Mouse (Mus musculus) liver, postnatal 0 days (tissue): ENCODE data around the gene Lyl1. TPM values are rescaled to one million over a fixed set of nuclear protein-coding genes. Genes with fewer than 3 reads are reported as not detected.
A peak's percentile ranks its signal among the peaks of the same experiment; 100 is the strongest.

Experiments used
- ATAC-seq: fragments of 200-750 bp; cut with Nextera tagmentation; 2 replicates; pipeline ENCODE4 v1.8.0; 2017; ENCODE audit warnings: mild to moderate bottlenecking, moderate library complexity
- DNase-seq: peaks from one replicate; pipeline ENCODE4 v3.0.0-alpha.2; 2016
- H3K27ac ChIP-seq: fragments of 300-500 bp; sonication (generic); 2 replicates; pipeline ENCODE4 v1.5.1; 2014; ENCODE audit warnings: antibody characterized with exemption, moderate library complexity, mild to moderate bottlenecking, low read depth
- H3K27me3 ChIP-seq: fragments of 300-500 bp; sonication (generic); 2 replicates; pipeline ENCODE4 v1.6.1; 2014; ENCODE audit warnings: low read length, control low read depth, mixed read lengths; ENCODE audit not compliant: insufficient read depth
- H3K36me3 ChIP-seq: fragments of 300-500 bp; sonication (generic); replicated peaks from 2 replicates; pipeline ENCODE4 v1.6.1; 2014; ENCODE audit warnings: mild to moderate bottlenecking, control low read depth, low read length, moderate library complexity, mixed read lengths; ENCODE audit not compliant: insufficient read depth
- H3K4me1 ChIP-seq: fragments of 300-500 bp; sonication (generic); 2 replicates; pipeline ENCODE4 v1.6.1; 2014; ENCODE audit warnings: antibody characterized with exemption, mild to moderate bottlenecking, control low read depth; ENCODE audit not compliant: insufficient read depth
- H3K4me2 ChIP-seq: fragments of 300-500 bp; sonication (generic); 2 replicates; pipeline ENCODE4 v1.6.1; 2014; ENCODE audit warnings: low read depth, mild to moderate bottlenecking, low read length, moderate library complexity, mixed read lengths
- H3K4me3 ChIP-seq: fragments of 300-500 bp; sonication (generic); 2 replicates; pipeline ENCODE4 v1.5.1; 2014; ENCODE audit warnings: low read depth, low read length
- H3K9ac ChIP-seq: fragments of 300-500 bp; sonication (generic); replicated peaks from 2 replicates; pipeline ENCODE4 v1.6.1; 2014; ENCODE audit warnings: mild to moderate bottlenecking, moderate library complexity
- H3K9me3 ChIP-seq: fragments of 300-500 bp; sonication (generic); 2 replicates; pipeline ENCODE4 v1.6.1; 2016; ENCODE audit warnings: mild to moderate bottlenecking, control low read depth, low read length, mixed read lengths
- CTCF ChIP-seq: sonication (generic); IDR thresholded peaks from 2 replicates; pipeline ENCODE4 v1.5.1; 2016; ENCODE audit warnings: antibody characterized with exemption, low read depth
- EP300 ChIP-seq: IDR thresholded peaks from 2 replicates; pipeline ENCODE4 v1.6.1; 2016; ENCODE audit warnings: antibody characterized with exemption, low read depth, mild to moderate bottlenecking
- WGBS: fragments of 180-500 bp; shearing (Covaris S2); extraction: QIAGEN DNeasy Blood & Tissue Kit; methylation state at CpG from one replicate; pipeline ENCODE4 v1.1.7; 2014; ENCODE audit not compliant: insufficient replicate concordance; 5-methylcytosine and 5-hydroxymethylcytosine counted together
- polyA plus RNA-seq: library from polyadenylated mRNA; unstranded; fragments of >200 nt; fragmentation: Nextera tagmentation; extraction: Ambion mirVana; gene quantifications from 2 replicates; pipeline ENCODE4 v1.2.1, GENCODE M21; 2015

Gene Lyl1
- polyA plus RNA-seq, 1 experiment from 2014 or later = 25.7 TPM

- H3K27me3 ChIP-seq = no peaks in the 10 kb centered on the region
- no peak overlapping the region for H3K9ac ChIP-seq
- no peaks in the 10 kb centered on the region for H3K36me3 ChIP-seq
- WGBS = 88% methylated on average over 4 of the region's 4 CpGs
- no peak overlapping the region for H3K4me3 ChIP-seq
- H3K9me3 ChIP-seq = no peaks in the 10 kb centered on the region
- H3K27ac ChIP-seq = no peak overlapping the region
- TF ChIP-seq CTCF = no peak
- no peak for TF ChIP-seq EP300
- H3K4me2 ChIP-seq = no peak overlapping the region
- peaks cover 18% of the 10 kb centered on the region for H3K4me1 ChIP-seq
- ATAC-seq (no peak), DNase-seq (no peak)
Measured at GRCm38 (mm10) chr8:84736521-84736920, 35.3 kb downstream of the Lyl1 start.

DNA sequence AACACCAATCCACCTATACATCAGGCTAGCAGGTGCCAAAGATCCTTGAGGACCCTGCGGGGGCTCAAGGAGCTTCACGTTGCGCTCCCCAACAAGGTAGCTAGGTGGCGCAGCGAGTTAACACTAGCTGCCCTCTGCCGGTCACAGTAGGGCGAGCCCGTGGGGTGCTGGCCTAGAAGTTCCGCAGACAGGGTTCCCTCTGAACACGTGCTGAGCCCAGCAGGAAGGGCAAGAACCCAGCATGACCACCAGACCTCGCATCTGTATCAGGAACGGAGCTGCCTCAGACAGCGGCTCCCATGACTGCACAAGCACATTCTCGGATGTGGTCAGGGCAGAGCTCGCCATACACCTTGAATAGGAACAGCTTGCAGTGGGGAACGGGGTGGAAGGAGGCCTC, 36.4 kb downstream of the Lyl1 start:
- peak overlapping the region; percentile 58 for H3K4me2 ChIP-seq
- H3K9me3 ChIP-seq = no peaks in the 10 kb centered on the region
- H3K27ac ChIP-seq = no peak overlapping the region
- no peaks in the 10 kb centered on the region for H3K36me3 ChIP-seq
- no peak overlapping the region for H3K4me3 ChIP-seq
- H3K4me1 ChIP-seq = peaks cover 13% of the 10 kb centered on the region
- TF ChIP-seq CTCF = peak; percentile 100
- no peak for TF ChIP-seq EP300
- DNase-seq = peak; percentile 88
- no peaks in the 10 kb centered on the region for H3K27me3 ChIP-seq
- 2% methylated on average over 16 of the region's 16 CpGs for WGBS
- ATAC-seq = peak; percentile 82
- 0 out of 2 replicates have a peak overlapping the region, but pooled peaks have one; percentile 33 for H3K9ac ChIP-seq

DNA sequence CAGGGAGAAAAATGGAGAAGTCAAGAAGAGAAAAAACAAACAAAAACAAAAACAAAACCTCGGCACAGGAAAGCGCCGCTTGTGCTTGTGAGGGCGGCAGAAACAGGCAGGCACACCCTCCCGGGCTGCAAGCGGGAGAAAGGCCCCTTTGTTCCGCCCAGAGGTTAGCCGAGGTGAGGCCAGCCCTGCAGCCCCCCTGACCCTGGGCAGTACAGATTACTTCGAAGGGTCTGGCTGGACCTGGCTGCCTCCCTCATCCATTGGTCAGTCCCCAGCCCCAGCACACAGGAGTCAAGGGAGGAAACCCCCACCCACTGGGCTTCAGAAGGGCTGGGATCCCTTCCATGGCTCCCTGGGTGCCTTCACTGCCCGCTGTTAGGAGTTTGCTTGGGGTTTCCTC, 37.0 kb downstream of the Lyl1 start:
- DNase-seq (no peak), ATAC-seq (no peak)
- H3K36me3 ChIP-seq = no peaks in the 10 kb centered on the region
- WGBS = 36% methylated on average over 10 of the region's 10 CpGs
- H3K9ac ChIP-seq = 0 out of 2 replicates have a peak overlapping the region, but pooled peaks have one; percentile 33
- H3K27me3 ChIP-seq = no peaks in the 10 kb centered on the region
- no peaks in the 10 kb centered on the region for H3K9me3 ChIP-seq
- no peak overlapping the region for H3K27ac ChIP-seq
- TF ChIP-seq CTCF (no peak), EP300 (no peak)
- H3K4me3 ChIP-seq = no peak overlapping the region
- peaks cover 18% of the 10 kb centered on the region for H3K4me1 ChIP-seq
- peak overlapping the region; percentile 58 for H3K4me2 ChIP-seq

GRCm38 (mm10) chr8:84738715-84739400, 37.6 kb downstream of the Lyl1 start:
- no peaks in the 10 kb centered on the region for H3K9me3 ChIP-seq
- TF ChIP-seq CTCF (no peak), EP300 (no peak)
- no peak for DNase-seq
- no peak overlapping the region for H3K4me3 ChIP-seq
- no peak overlapping the region for H3K4me2 ChIP-seq
- no peak overlapping the region; the same call in 1 of the 2 replicates for H3K27ac ChIP-seq
- WGBS = 78% methylated on average over 10 of the region's 10 CpGs
- no peaks in the 10 kb centered on the region for H3K27me3 ChIP-seq
- peaks cover 23% of the 10 kb centered on the region for H3K4me1 ChIP-seq
- no peaks in the 10 kb centered on the region for H3K36me3 ChIP-seq
- H3K9ac ChIP-seq = no peak overlapping the region
- no peak for ATAC-seq

GRCm38 (mm10) chr8:84739401-84739742, 38.1 kb downstream of the Lyl1 start:
- H3K4me1 ChIP-seq = peaks cover 28% of the 10 kb centered on the region
- WGBS = 45% methylated on average over 1 of the region's 1 CpGs
- TF ChIP-seq CTCF (no peak), EP300 (no peak)
- H3K4me3 ChIP-seq = no peak overlapping the region
- H3K27ac ChIP-seq = no peak overlapping the region; the same call in 1 of the 2 replicates
- DNase-seq (no peak), ATAC-seq (no peak)
- no peaks in the 10 kb centered on the region for H3K27me3 ChIP-seq
- H3K9ac ChIP-seq = no peak overlapping the region
- H3K9me3 ChIP-seq = no peaks in the 10 kb centered on the region
- H3K4me2 ChIP-seq = no peak overlapping the region
- no peaks in the 10 kb centered on the region for H3K36me3 ChIP-seq

- Histone ChIP-seq H3K4me1 (peaks cover 42% of the 10 kb centered on the region), H3K4me3 (no peak overlapping the region), H3K27me3 (no peaks in the 10 kb centered on the region), H3K36me3 (no peaks in the 10 kb centered on the region), H3K9me3 (no peaks in the 10 kb centered on the region), H3K4me2 (no peak overlapping the region), H3K27ac (no peak overlapping the region), H3K9ac (no peak overlapping the region)
- ATAC-seq = no peak
- no peak for TF ChIP-seq EP300
- TF ChIP-seq CTCF = no peak
- 66% methylated on average over 13 of the region's 13 CpGs for WGBS
- no peak for DNase-seq
Measured at GRCm38 (mm10) chr8:84740895-84741843, 39.9 kb downstream of the Lyl1 start.
